Mouse (Mus musculus) G1E (cell line): ENCODE data around the gene Kras. TPM values are rescaled to one million over a fixed set of nuclear protein-coding genes. Genes with fewer than 3 reads are reported as not detected.

ENCODE experiments used
- ATAC-seq: 2 replicates; pipeline ENCODE4 v1.8.0; 2016; ENCODE audit warnings: mild to moderate bottlenecking; ENCODE audit not compliant: insufficient number of reproducible peaks, poor library complexity, low FRiP score, severe bottlenecking; ENCODE audit errors: extremely low read depth
- DNase-seq: peaks from one replicate; pipeline ENCODE4 v3.0.0; 2012; ENCODE audit warnings: low spot score
- H3K27me3 ChIP-seq: 2 replicates; pipeline ENCODE4 v1.6.1; 2012; ENCODE audit warnings: mild to moderate bottlenecking, low read length, inconsistent platforms; ENCODE audit not compliant: insufficient read depth
- H3K36me3 ChIP-seq: replicated peaks from 2 replicates; pipeline ENCODE3; 2012; ENCODE audit warnings: mild to moderate bottlenecking, inconsistent platforms
- H3K4me1 ChIP-seq: 2 replicates; pipeline ENCODE4 v1.6.1; 2012; ENCODE audit warnings: low read depth, low read length, inconsistent platforms, mixed read lengths; ENCODE audit not compliant: insufficient read depth
- H3K4me3 ChIP-seq: 2 replicates; pipeline ENCODE4 v1.5.1; 2012; ENCODE audit warnings: low read depth, mild to moderate bottlenecking, inconsistent platforms, low read length, moderate library complexity, mixed read lengths
- H3K9me3 ChIP-seq: replicated peaks from 2 replicates; pipeline ENCODE4 v1.6.1; 2012; ENCODE audit warnings: inconsistent platforms
- CTCF ChIP-seq: IDR thresholded peaks from 2 replicates; pipeline ENCODE4 v1.5.1; 2012; ENCODE audit warnings: low read depth, low read length, inconsistent platforms, mixed read lengths
- GATA1 ChIP-seq: IDR thresholded peaks from 2 replicates; pipeline ENCODE4 v1.6.1; 2012; ENCODE audit warnings: borderline replicate concordance, low read length, inconsistent platforms, mixed read lengths
- GATA2 ChIP-seq: IDR thresholded peaks from 2 replicates; pipeline ENCODE4 v1.6.1; 2012; ENCODE audit warnings: low read depth, low read length, inconsistent platforms, borderline replicate concordance
- POLR2AphosphoS5 ChIP-seq: IDR thresholded peaks from 2 replicates; pipeline ENCODE4 v1.6.1; 2012; ENCODE audit warnings: low read depth, low read length, inconsistent platforms; ENCODE audit not compliant: insufficient replicate concordance
- TAL1 ChIP-seq: conservative IDR thresholded peaks from 2 replicates; pipeline ENCODE4 v1.6.1; 2012; ENCODE audit warnings: low read depth, low read length, inconsistent platforms, mixed read lengths
- polyA plus RNA-seq: library from polyadenylated mRNA; stranded (reverse); fragments of >175 nt; gene quantifications from 2 replicates; pipeline ENCODE4 v1.2.3, GENCODE M21; 2012
- total RNA-seq, 2 experiments: library from RNA; stranded (forward) in 1 of 2; stranded (reverse) in 1 of 2; fragments of 200-1000 nt in 1 of 2; fragments of >200 nt in 1 of 2; fragmentation: Nextera tagmentation in 1 of 2; gene quantifications; 2 replicates each; pipeline ENCODE4 v1.2.3; 2014 to 2017

Kras gene
- total and polyA plus RNA-seq, 3 experiments = 15.8 to 44.8 (median 27.2) TPM

- DNase-seq = no peak
- TF ChIP-seq TAL1 (no peak), GATA2 (no peak), CTCF (no peak), GATA1 (no peak), POLR2AphosphoS5 (no peak)
- no peak for ATAC-seq
- no peaks in the 10 kb centered on the region for H3K27me3 ChIP-seq
- peaks cover 58% of the 10 kb centered on the region for H3K9me3 ChIP-seq
- no peaks in the 10 kb centered on the region for H3K36me3 ChIP-seq
- H3K4me3 ChIP-seq = no peak overlapping the region
- no peaks in the 10 kb centered on the region for H3K4me1 ChIP-seq
Observed at GRCm38 (mm10) chr6:145179665-145180064, 70.4 kb downstream of the Kras start.

GRCm38 (mm10) chr6:145176474-145176873 lies 73.6 kb downstream of the Kras start:
- Histone ChIP-seq H3K9me3 (peaks cover 69% of the 10 kb centered on the region), H3K4me1 (no peaks in the 10 kb centered on the region), H3K27me3 (no peaks in the 10 kb centered on the region), H3K36me3 (no peaks in the 10 kb centered on the region), H3K4me3 (no peak overlapping the region)
- ATAC-seq (no peak), DNase-seq (no peak)
- no peak for TF ChIP-seq GATA2
- TF ChIP-seq TAL1 = no peak
- TF ChIP-seq POLR2AphosphoS5 = no peak
- no peak for TF ChIP-seq GATA1
- TF ChIP-seq CTCF = no peak

GRCm38 (mm10) chr6:145175571-145175981 lies 74.5 kb downstream of the Kras start:
- Histone ChIP-seq H3K36me3 (no peaks in the 10 kb centered on the region), H3K4me3 (no peak overlapping the region), H3K9me3 (peaks cover 64% of the 10 kb centered on the region), H3K4me1 (no peaks in the 10 kb centered on the region), H3K27me3 (no peaks in the 10 kb centered on the region)
- DNase-seq = no peak
- ATAC-seq = no peak
- no peak for TF ChIP-seq TAL1
- no peak for TF ChIP-seq GATA2
- TF ChIP-seq GATA1 = no peak
- no peak for TF ChIP-seq CTCF
- TF ChIP-seq POLR2AphosphoS5 = no peak

GRCm38 (mm10) chr6:145173781-145174191 lies 76.3 kb downstream of the Kras start:
- no peaks in the 10 kb centered on the region for H3K27me3 ChIP-seq
- DNase-seq = no peak
- ATAC-seq = no peak
- TF ChIP-seq CTCF (no peak), GATA2 (no peak), TAL1 (no peak), POLR2AphosphoS5 (no peak), GATA1 (no peak)
- no peaks in the 10 kb centered on the region for H3K36me3 ChIP-seq
- no peaks in the 10 kb centered on the region for H3K4me1 ChIP-seq
- H3K4me3 ChIP-seq = no peak overlapping the region
- peaks cover 55% of the 10 kb centered on the region for H3K9me3 ChIP-seq

- DNase-seq (no peak), ATAC-seq (no peak)
- no peak overlapping the region for H3K4me3 ChIP-seq
- no peaks in the 10 kb centered on the region for H3K4me1 ChIP-seq
- peaks cover 56% of the 10 kb centered on the region for H3K9me3 ChIP-seq
- TF ChIP-seq GATA1 (no peak), POLR2AphosphoS5 (no peak), TAL1 (no peak), GATA2 (no peak), CTCF (no peak)
- no peaks in the 10 kb centered on the region for H3K27me3 ChIP-seq
- H3K36me3 ChIP-seq = no peaks in the 10 kb centered on the region
Observed at GRCm38 (mm10) chr6:145171892-145172606, 78.0 kb downstream of the Kras start.

Other genes with a start within 250 kb of the Kras start
- gene Bcat1, start 174.1 kb downstream of the Kras start, total RNA-seq (2014; fragmentation: Nextera tagmentation) = not detected in 2 replicates
- gene Bcat1, start 174.1 kb downstream of the Kras start, total RNA-seq (2017) = 0.11 and 0.17 TPM in 2 replicates
- not detected in 2 replicates for gene Bcat1, start 174.1 kb downstream of the Kras start, polyA plus RNA-seq
- not detected in 2 replicates for gene Lrmp, start 134.6 kb downstream of the Kras start, total RNA-seq (2014; fragmentation: Nextera tagmentation)
- gene Lrmp, start 134.6 kb downstream of the Kras start, total RNA-seq (2017) = 0.05 and 0.17 TPM in 2 replicates
- gene Lrmp, start 134.6 kb downstream of the Kras start, polyA plus RNA-seq = 0.04 TPM in 1 of 2 replicates, not detected in the other
- 0.60 and 1.1 TPM in 2 replicates for gene Casc1, start 39.2 kb downstream of the Kras start, total RNA-seq (2014; fragmentation: Nextera tagmentation)
- 0.71 and 0.76 TPM in 2 replicates for gene Casc1, start 39.2 kb downstream of the Kras start, total RNA-seq (2017)
- not detected in 2 replicates for gene Casc1, start 39.2 kb downstream of the Kras start, polyA plus RNA-seq
- gene Etfrf1, start 39.1 kb downstream of the Kras start, total RNA-seq (2014; fragmentation: Nextera tagmentation) = 22.2 and 25.6 TPM in 2 replicates
- 39.0 and 47.8 TPM in 2 replicates for gene Etfrf1, start 39.1 kb downstream of the Kras start, total RNA-seq (2017)
- gene Etfrf1, start 39.1 kb downstream of the Kras start, polyA plus RNA-seq = 1.1 and 1.5 TPM in 2 replicates